Mouse (Mus musculus): ENCODE results near the gene Gm21760. TPM values are rescaled to one million over a fixed set of nuclear protein-coding genes. Genes with fewer than 3 reads are reported as not detected.
"Not testable (repeated sequence)": the region's sequence is repeated elsewhere in the genome, so short reads cannot be mapped to it uniquely, and the experiment has no call there.

Gm21760 gene
- not detected in 2 replicates for polyA plus RNA-seq (2014; fragmentation: Nextera tagmentation; extraction: Ambion mirVana)

DNA sequence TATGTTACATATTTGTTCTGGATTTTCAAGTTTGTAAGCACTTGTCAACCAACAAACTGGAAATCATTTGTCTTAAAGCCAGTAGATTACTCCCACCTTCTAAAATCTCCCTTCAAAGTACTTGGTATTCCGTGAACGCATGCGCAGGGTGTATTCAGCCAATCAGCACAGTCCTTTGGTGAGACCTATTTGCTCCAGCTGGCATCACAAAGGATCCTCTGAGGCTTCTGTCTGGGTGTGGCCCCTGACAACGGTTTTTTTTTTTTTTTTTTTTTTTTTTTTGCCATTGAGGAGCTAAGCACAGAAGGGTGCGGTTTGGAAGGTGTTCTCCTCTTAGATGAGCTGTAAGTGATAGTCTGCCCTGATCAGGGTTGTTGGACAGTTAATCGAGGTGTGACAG lies at the start of gene Gm21760:
Gm21760 (plus strand) TSS at position 301 of the 400 bp plus-strand sequence.
- not testable (repeated sequence) for DNase-seq (ENCODE audit: low spot score); H3K4me2 ChIP-seq (ENCODE audit: low read depth, low read length); H3K27ac ChIP-seq (replicated peaks; ENCODE audit: low read depth, low read length); ATAC-seq (ENCODE audit: low read depth); H3K4me3 ChIP-seq (ENCODE audit: low read depth, low read length); H3K36me3 ChIP-seq (ENCODE audit: control insufficient read depth, insufficient read depth, low read length); H3K9ac ChIP-seq (ENCODE audit: low read depth, low read length); H3K27me3 ChIP-seq (replicated peaks; ENCODE audit: control insufficient read depth, insufficient read depth, low read length); H3K4me1 ChIP-seq (ENCODE audit: control insufficient read depth, insufficient read depth, low read length); H3K9me3 ChIP-seq (ENCODE audit: control insufficient read depth, low read length)
- no CpG with 5 or more reads among the region's 6 CpGs for WGBS

All from embryonic facial prominence, embryonic 14.5 days (tissue).